Mouse (Mus musculus): ENCODE data around the gene Lpar3. TPM values are rescaled to one million over a fixed set of nuclear protein-coding genes. Genes with fewer than 3 reads are reported as not detected.
A peak's percentile ranks its signal among the peaks of the same experiment; 100 is the strongest.

Gene Lpar3
- total RNA-seq, 2 experiments from 2014 or later = 0.42 to 1.2 TPM

GRCm38 (mm10) chr3:146246992-146247391 lies 26.2 kb downstream of the Lpar3 start:
- DNase-seq (ENCODE audit: low spot score in 2 of 2) = no peak
- intact Hi-C loops (cut with DNase I) = no loop called here

- no peak for DNase-seq (ENCODE audit: low spot score in 2 of 2)
- intact Hi-C loops (cut with DNase I) = no loop called here
Observed at GRCm38 (mm10) chr3:146249895-146250294, 29.1 kb downstream of the Lpar3 start.

GRCm38 (mm10) chr3:146251771-146252170 lies 31.0 kb downstream of the Lpar3 start:
- DNase-seq (ENCODE audit: low spot score in 2 of 2) = no peak
- intact Hi-C loops (cut with DNase I) = no loop called here

GRCm38 (mm10) chr3:146253736-146254320 lies 33.1 kb downstream of the Lpar3 start:
- intact Hi-C loops (cut with DNase I) = no loop called here
- no peak for DNase-seq (ENCODE audit: low spot score in 2 of 2)

GRCm38 (mm10) chr3:146255123-146255522 lies 34.4 kb downstream of the Lpar3 start:
- DNase-seq (ENCODE audit: low spot score in 2 of 2) = no peak
- intact Hi-C loops (cut with DNase I) = no loop called here

GRCm38 (mm10) chr3:146257483-146258122 lies 36.8 kb downstream of the Lpar3 start:
- intact Hi-C loops (cut with DNase I) = no loop called here
- DNase-seq (ENCODE audit: low spot score in 2 of 2) = no peak

- intact Hi-C loops (cut with DNase I) = no loop called here
- DNase-seq (ENCODE audit: low spot score in 2 of 2) = no peak
Observed at GRCm38 (mm10) chr3:146260203-146260602, 39.4 kb downstream of the Lpar3 start.

GRCm38 (mm10) chr3:146260845-146261244 lies 40.1 kb downstream of the Lpar3 start:
- no peak for DNase-seq (ENCODE audit: low spot score in 2 of 2)
- intact Hi-C loops (cut with DNase I) = no loop called here

GRCm38 (mm10) chr3:146262536-146262935 lies 41.8 kb downstream of the Lpar3 start:
- intact Hi-C loops (cut with DNase I) = no loop called here
- DNase-seq (ENCODE audit: low spot score in 2 of 2) = peak in 1 of 2 experiments; percentile 14

- intact Hi-C loops (cut with DNase I) = no loop called here
- no peak for DNase-seq (ENCODE audit: low spot score in 2 of 2)
Observed at GRCm38 (mm10) chr3:146264146-146264545, 43.4 kb downstream of the Lpar3 start.

- no peak for DNase-seq (ENCODE audit: low spot score in 2 of 2)
- intact Hi-C loops (cut with DNase I) = no loop called here
Observed at GRCm38 (mm10) chr3:146265545-146266130, 44.9 kb downstream of the Lpar3 start.

- intact Hi-C loops (cut with DNase I) = no loop called here
- peak; percentile 54 to 82 for DNase-seq (ENCODE audit: low spot score in 2 of 2)
Observed at GRCm38 (mm10) chr3:146268024-146268801, 47.5 kb downstream of the Lpar3 start.

- DNase-seq (ENCODE audit: low spot score in 2 of 2) = no peak
- intact Hi-C loops (cut with DNase I) = loop anchor here (5.0 kb wide), 1 partner anchor 87 kb away; no protein-coding TSS in a partner anchor
Observed at GRCm38 (mm10) chr3:146274503-146274902, 53.7 kb downstream of the Lpar3 start.

GRCm38 (mm10) chr3:146275360-146276025 lies 54.7 kb downstream of the Lpar3 start:
- intact Hi-C loops (cut with DNase I) = no loop called here
- DNase-seq (ENCODE audit: low spot score in 2 of 2) = peak in 1 of 2 experiments; percentile 18

- no peak for DNase-seq (ENCODE audit: low spot score in 2 of 2)
- intact Hi-C loops (cut with DNase I) = no loop called here
Observed at GRCm38 (mm10) chr3:146276026-146276409, 55.3 kb downstream of the Lpar3 start.

GRCm38 (mm10) chr3:146276991-146277390 lies 56.2 kb downstream of the Lpar3 start:
- no peak for DNase-seq (ENCODE audit: low spot score in 2 of 2)
- intact Hi-C loops (cut with DNase I) = no loop called here

- intact Hi-C loops (cut with DNase I) = no loop called here
- peak; percentile 56 to 86 for DNase-seq (ENCODE audit: low spot score in 2 of 2)
Observed at GRCm38 (mm10) chr3:146277456-146277855, 56.7 kb downstream of the Lpar3 start.

GRCm38 (mm10) chr3:146278195-146279140 lies 57.7 kb downstream of the Lpar3 start:
- intact Hi-C loops (cut with DNase I) = no loop called here
- DNase-seq (ENCODE audit: low spot score in 2 of 2) = no peak

Measured in left cerebral cortex, postnatal 14 days (tissue).